Mouse (Mus musculus) stomach, embryonic 15.5 days (tissue): ENCODE results near the gene Gdf3. TPM values are rescaled to one million over a fixed set of nuclear protein-coding genes. Genes with fewer than 3 reads are reported as not detected.
"Not testable (repeated sequence)": the region's sequence is repeated elsewhere in the genome, so short reads cannot be mapped to it uniquely, and the experiment has no call there.

ENCODE experiments used
- ATAC-seq: fragments of 200-750 bp; cut with Nextera tagmentation; 2 replicates; pipeline ENCODE4 v1.8.0; 2017; ENCODE audit warnings: low read depth, moderate number of reproducible peaks, moderate TSS enrichment; ENCODE audit not compliant: insufficient read depth, low FRiP score
- H3K27ac ChIP-seq: fragments of 300-500 bp; sonication (generic); 2 replicates; pipeline ENCODE4 v1.5.1; 2015; ENCODE audit warnings: mild to moderate bottlenecking, inconsistent platforms
- H3K27me3 ChIP-seq: fragments of 300-500 bp; sonication (generic); replicated peaks from 2 replicates; pipeline ENCODE4 v1.6.1; 2015; ENCODE audit warnings: inconsistent platforms
- H3K36me3 ChIP-seq: fragments of 300-500 bp; sonication (generic); 2 replicates; pipeline ENCODE4 v1.6.1; 2015; ENCODE audit warnings: inconsistent platforms
- H3K4me1 ChIP-seq: fragments of 300-500 bp; sonication (generic); 2 replicates; pipeline ENCODE4 v1.6.1; 2015; ENCODE audit warnings: inconsistent platforms
- H3K4me2 ChIP-seq: fragments of 300-500 bp; sonication (generic); 2 replicates; pipeline ENCODE4 v1.6.1; 2015; ENCODE audit warnings: mild to moderate bottlenecking, inconsistent platforms
- H3K4me3 ChIP-seq: fragments of 300-500 bp; sonication (generic); replicated peaks from 2 replicates; pipeline ENCODE4 v1.5.1; 2015; ENCODE audit warnings: inconsistent platforms
- H3K9ac ChIP-seq: fragments of 300-500 bp; sonication (generic); 2 replicates; pipeline ENCODE4 v1.6.1; 2015; ENCODE audit warnings: inconsistent platforms
- H3K9me3 ChIP-seq: fragments of 300-500 bp; sonication (generic); 2 replicates; pipeline ENCODE4 v1.6.1; 2016; ENCODE audit warnings: inconsistent platforms
- WGBS: fragments of 180-500 bp; shearing (Covaris S2); methylation state at CpG from one replicate; pipeline ENCODE4 v1.1.7; 2015; 5-methylcytosine and 5-hydroxymethylcytosine counted together
- polyA plus RNA-seq: library from polyadenylated mRNA; unstranded; fragments of >200 nt; fragmentation: Nextera tagmentation; extraction: Ambion mirVana; gene quantifications from 2 replicates; pipeline ENCODE4 v1.2.1, GENCODE M21; 2015

Gene Gdf3
- polyA plus RNA-seq, 1 experiment from 2014 or later = 0.27 TPM

GRCm38 (mm10) chr6:122591027-122591758 lies 18.7 kb downstream of the Gdf3 start:
- Histone ChIP-seq H3K4me1 (no peaks in the 10 kb centered on the region), H3K36me3 (no peaks in the 10 kb centered on the region), H3K4me2 (no peak overlapping the region), H3K9ac (no peak overlapping the region), H3K27ac (no peak overlapping the region), H3K9me3 (no peaks in the 10 kb centered on the region), H3K27me3 (no peaks in the 10 kb centered on the region), H3K4me3 (no peak overlapping the region)
- WGBS = 72% methylated on average over 13 of the region's 13 CpGs
- peak; percentile 22; the same call in 1 of the 2 replicates for ATAC-seq

- Histone ChIP-seq H3K9me3 (no peaks in the 10 kb centered on the region), H3K4me2 (no peak overlapping the region), H3K27ac (no peak overlapping the region), H3K9ac (no peak overlapping the region), H3K27me3 (no peaks in the 10 kb centered on the region), H3K4me3 (no peak overlapping the region), H3K4me1 (no peaks in the 10 kb centered on the region), H3K36me3 (no peaks in the 10 kb centered on the region)
- no peak for ATAC-seq
- WGBS = 73% methylated on average over 1 of the region's 1 CpGs
These were observed 30.8 kb downstream of the Gdf3 start for GRCm38 (mm10) chr6:122579086-122579485.

- ATAC-seq = no peak
- no peaks in the 10 kb centered on the region for H3K36me3 ChIP-seq
- H3K27ac ChIP-seq = no peak overlapping the region
- no peaks in the 10 kb centered on the region for H3K9me3 ChIP-seq
- no peak overlapping the region for H3K9ac ChIP-seq
- no peaks in the 10 kb centered on the region for H3K27me3 ChIP-seq
- WGBS = 88% methylated on average over 3 of the region's 3 CpGs
- H3K4me1 ChIP-seq = no peaks in the 10 kb centered on the region
- no peak overlapping the region for H3K4me2 ChIP-seq
- H3K4me3 ChIP-seq = no peak overlapping the region
These were observed 32.9 kb downstream of the Gdf3 start for GRCm38 (mm10) chr6:122577030-122577429.

- H3K36me3 ChIP-seq, H3K9ac ChIP-seq, H3K4me1 ChIP-seq, H3K4me2 ChIP-seq, H3K27ac ChIP-seq, H3K4me3 ChIP-seq, H3K9me3 ChIP-seq, ATAC-seq, H3K27me3 ChIP-seq: not testable (repeated sequence)
- 82% methylated on average over 1 of the region's 1 CpGs for WGBS
These were observed 34.9 kb downstream of the Gdf3 start for GRCm38 (mm10) chr6:122575037-122575436.

GRCm38 (mm10) chr6:122571617-122571959 lies 38.3 kb downstream of the Gdf3 start:
- no peak for ATAC-seq
- H3K9ac ChIP-seq = no peak overlapping the region
- H3K27ac ChIP-seq = no peak overlapping the region
- no peaks in the 10 kb centered on the region for H3K4me1 ChIP-seq
- no peaks in the 10 kb centered on the region for H3K9me3 ChIP-seq
- WGBS = 69% methylated on average over 3 of the region's 3 CpGs
- no peak overlapping the region for H3K4me2 ChIP-seq
- no peaks in the 10 kb centered on the region for H3K27me3 ChIP-seq
- H3K36me3 ChIP-seq = no peaks in the 10 kb centered on the region
- H3K4me3 ChIP-seq = no peak overlapping the region

- no peaks in the 10 kb centered on the region for H3K9me3 ChIP-seq
- H3K27me3 ChIP-seq = no peaks in the 10 kb centered on the region
- H3K4me3 ChIP-seq = no peak overlapping the region
- 49% methylated on average over 8 of the region's 8 CpGs for WGBS
- no peak overlapping the region for H3K4me2 ChIP-seq
- H3K9ac ChIP-seq = no peak overlapping the region
- H3K27ac ChIP-seq = no peak overlapping the region
- no peaks in the 10 kb centered on the region for H3K4me1 ChIP-seq
- H3K36me3 ChIP-seq = no peaks in the 10 kb centered on the region
- ATAC-seq = no peak
These were observed 38.9 kb downstream of the Gdf3 start for GRCm38 (mm10) chr6:122570695-122571616.

- H3K4me1 ChIP-seq = no peaks in the 10 kb centered on the region
- WGBS = 73% methylated on average over 1 of the region's 1 CpGs
- no peaks in the 10 kb centered on the region for H3K9me3 ChIP-seq
- no peak for ATAC-seq
- no peak overlapping the region for H3K27ac ChIP-seq
- H3K36me3 ChIP-seq = no peaks in the 10 kb centered on the region
- H3K9ac ChIP-seq = no peak overlapping the region
- H3K4me3 ChIP-seq = no peak overlapping the region
- H3K27me3 ChIP-seq = no peaks in the 10 kb centered on the region
- H3K4me2 ChIP-seq = no peak overlapping the region
These were observed 40.1 kb downstream of the Gdf3 start for GRCm38 (mm10) chr6:122569762-122570161.

GRCm38 (mm10) chr6:122569113-122569512 lies 40.8 kb downstream of the Gdf3 start:
- 72% methylated on average over 5 of the region's 5 CpGs for WGBS
- ATAC-seq = no peak
- no peaks in the 10 kb centered on the region for H3K9me3 ChIP-seq

GRCm38 (mm10) chr6:122565070-122565784 lies 44.7 kb downstream of the Gdf3 start:
- Histone ChIP-seq H3K9me3 (no peaks in the 10 kb centered on the region), H3K27ac (no peak overlapping the region), H3K4me2 (no peak overlapping the region), H3K4me1 (0 out of 2 replicates have a peak, but pooled peaks cover 2% of the 10 kb centered on the region), H3K36me3 (no peaks in the 10 kb centered on the region), H3K9ac (no peak overlapping the region), H3K4me3 (no peak overlapping the region), H3K27me3 (0 out of 2 replicates have a peak, but pooled peaks cover 6% of the 10 kb centered on the region)
- WGBS = 85% methylated on average over 9 of the region's 9 CpGs
- ATAC-seq = no peak

More at GRCm38 (mm10) chr6:122569113-122569512, 40.8 kb downstream of the Gdf3 start:
- H3K9ac ChIP-seq = no peak overlapping the region
- no peaks in the 10 kb centered on the region for H3K36me3 ChIP-seq
- H3K4me3 ChIP-seq = no peak overlapping the region
- no peaks in the 10 kb centered on the region for H3K4me1 ChIP-seq
- H3K27ac ChIP-seq = no peak overlapping the region
- no peak overlapping the region for H3K4me2 ChIP-seq
- H3K27me3 ChIP-seq = no peaks in the 10 kb centered on the region

GRCm38 (mm10) chr6:122562463-122562862 lies 47.4 kb downstream of the Gdf3 start:
- no peaks in the 10 kb centered on the region for H3K36me3 ChIP-seq
- 0 out of 2 replicates have a peak, but pooled peaks cover 2% of the 10 kb centered on the region for H3K4me1 ChIP-seq
- WGBS = under 1% methylated on average over 6 of the region's 6 CpGs
- H3K9me3 ChIP-seq = no peaks in the 10 kb centered on the region
- H3K4me3 ChIP-seq = no peak overlapping the region
- no peak for ATAC-seq
- 0 out of 2 replicates have a peak, but pooled peaks cover 6% of the 10 kb centered on the region for H3K27me3 ChIP-seq
- no peak overlapping the region for H3K27ac ChIP-seq
- H3K9ac ChIP-seq = no peak overlapping the region
- no peak overlapping the region for H3K4me2 ChIP-seq

- Histone ChIP-seq H3K4me3 (no peak overlapping the region), H3K27ac (no peak overlapping the region), H3K4me2 (no peak overlapping the region; the same call in 1 of the 2 replicates), H3K36me3 (no peaks in the 10 kb centered on the region), H3K9me3 (no peaks in the 10 kb centered on the region), H3K4me1 (0 out of 2 replicates have a peak, but pooled peaks cover 5% of the 10 kb centered on the region), H3K9ac (no peak overlapping the region), H3K27me3 (0 out of 2 replicates have a peak, but pooled peaks cover 6% of the 10 kb centered on the region)
- 80% methylated on average over 20 of the region's 20 CpGs for WGBS
- peak; percentile 41; the same call in 1 of the 2 replicates for ATAC-seq
These were observed 48.9 kb downstream of the Gdf3 start for GRCm38 (mm10) chr6:122561005-122561404.
